ENCODE assay signal across 21 mouse cellular contexts in the genomic region with DNA sequence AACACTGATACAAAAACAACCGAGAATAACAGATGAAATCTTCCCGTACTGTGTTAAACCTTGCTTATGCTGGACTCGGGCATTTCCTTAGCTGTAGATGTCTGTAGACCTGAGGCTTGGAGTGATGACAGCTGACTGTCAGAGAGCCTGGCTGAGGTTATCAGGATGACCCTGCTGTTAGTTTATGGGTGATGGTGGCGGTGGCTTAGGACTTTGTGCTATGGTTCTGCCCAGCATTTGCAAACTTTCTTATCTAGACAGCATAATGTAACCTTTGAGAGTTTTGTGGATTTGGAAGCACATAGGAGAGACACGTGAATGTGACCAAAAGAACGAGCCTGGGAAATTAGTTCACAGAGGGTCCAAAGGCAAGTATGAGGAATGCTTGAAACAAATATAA.
A peak's percentile ranks its signal among the peaks of the same experiment; 100 is the strongest.
DNase-seq lines count a peak whose midpoint lies in the region; ATAC-seq lines count a peak whose summit lies in the region.
"Had no signal": no experiment of that assay in that cellular context is flagged by ENCODE, and none has a peak within 500 bp of the region (broad histone marks: within the 10 kb centered on the region; RNA-seq: fewer than 3 reads in every experiment).

No protein-coding gene starts in this region.

- no peaks in the 10 kb centered on the region for H3K36me3 ChIP-seq in embryonic facial prominence, embryonic 13.5 days
- H3K36me3 ChIP-seq in embryonic facial prominence, embryonic 10.5 days (replicated peaks), result no peaks in the 10 kb centered on the region
- H3K36me3 ChIP-seq in limb, embryonic 12.5 days, result no peaks in the 10 kb centered on the region
- H3K36me3 ChIP-seq in limb, embryonic 10.5 days, result no peaks in the 10 kb centered on the region
- no peaks in the 10 kb centered on the region for H3K36me3 ChIP-seq in liver, embryonic 13.5 days

- no peak for DNase-seq in embryonic facial prominence, embryonic 10.5 days (ENCODE audit: low spot score)
- DNase-seq in limb, embryonic 10.5 days (ENCODE audit: low spot score), result no peak
- DNase-seq in liver, embryonic 13.5 days, result no peak
- DNase-seq in cerebellum, postnatal 25 days, result no peak
- DNase-seq in thymus, postnatal 36 days, result no peak
- no peak for DNase-seq in kidney, adult 18-20 months
- DNase-seq: adrenal gland, adult 8-10 months; cerebellum, adult 9-10 months; forebrain, postnatal 0 days; gastrocnemius, postnatal 36 days; kidney, postnatal 4 days; layer of hippocampus, adult 9-11 months; lung, embryonic 14.5 days; lung, postnatal 4 days; right cerebral cortex, postnatal 25 days; thymus, postnatal 14 days had no signal

- H3K4me2 ChIP-seq in embryonic facial prominence, embryonic 13.5 days, result no peak overlapping the region
- no peak overlapping the region for H3K4me2 ChIP-seq in limb, embryonic 12.5 days
- H3K4me2 ChIP-seq in liver, embryonic 13.5 days, result no peak overlapping the region
- H3K4me2 ChIP-seq: heart, embryonic 11.5 days; lung, embryonic 14.5 days had no signal

- no peak overlapping the region for H3K4me3 ChIP-seq in embryonic facial prominence, embryonic 13.5 days
- no peak overlapping the region for H3K4me3 ChIP-seq in embryonic facial prominence, embryonic 10.5 days
- H3K4me3 ChIP-seq in limb, embryonic 12.5 days (replicated peaks), result no peak overlapping the region
- H3K4me3 ChIP-seq in limb, embryonic 10.5 days, result no peak overlapping the region
- no peak overlapping the region for H3K4me3 ChIP-seq in liver, embryonic 13.5 days (replicated peaks)
- H3K4me3 ChIP-seq: left cerebral cortex, adult 2 months had no signal

- H3K9ac ChIP-seq in embryonic facial prominence, embryonic 13.5 days, result no peak overlapping the region
- no peak overlapping the region for H3K9ac ChIP-seq in limb, embryonic 12.5 days (replicated peaks)
- no peak overlapping the region for H3K9ac ChIP-seq in liver, embryonic 13.5 days
- H3K9ac ChIP-seq: forebrain, postnatal 0 days; lung, embryonic 14.5 days had no signal

- 80% methylated on average over 6 of the region's 6 CpGs for WGBS in embryonic facial prominence, embryonic 13.5 days
- 75% methylated on average over 6 of the region's 6 CpGs for WGBS in embryonic facial prominence, embryonic 10.5 days
- WGBS in limb, embryonic 12.5 days, result 79% methylated on average over 6 of the region's 6 CpGs
- 78% methylated on average over 6 of the region's 6 CpGs for WGBS in limb, embryonic 10.5 days
- WGBS in liver, embryonic 13.5 days (ENCODE audit: insufficient replicate concordance), result 48% methylated on average over 6 of the region's 6 CpGs

- peak overlapping the region; percentile 23; the same call in 1 of the 2 replicates for H3K27ac ChIP-seq in embryonic facial prominence, embryonic 13.5 days
- no peak overlapping the region for H3K27ac ChIP-seq in embryonic facial prominence, embryonic 10.5 days (replicated peaks)
- H3K27ac ChIP-seq in limb, embryonic 12.5 days, result peak overlapping the region; percentile 90; the same call in 1 of the 2 replicates
- no peak overlapping the region for H3K27ac ChIP-seq in limb, embryonic 10.5 days
- H3K27ac ChIP-seq in liver, embryonic 13.5 days, result peak overlapping the region; percentile 66
- H3K27ac ChIP-seq: left cerebral cortex, adult 2 months had no signal

- H3K4me1 ChIP-seq in embryonic facial prominence, embryonic 13.5 days, result peaks cover 17% of the 10 kb centered on the region
- peaks cover 15% of the 10 kb centered on the region for H3K4me1 ChIP-seq in embryonic facial prominence, embryonic 10.5 days
- H3K4me1 ChIP-seq in limb, embryonic 12.5 days (replicated peaks), result peaks cover 36% of the 10 kb centered on the region
- H3K4me1 ChIP-seq in limb, embryonic 10.5 days, result peaks cover 20% of the 10 kb centered on the region
- peaks cover 18% of the 10 kb centered on the region for H3K4me1 ChIP-seq in liver, embryonic 13.5 days (replicated peaks)

- H3K9me3 ChIP-seq in embryonic facial prominence, embryonic 13.5 days, result no peaks in the 10 kb centered on the region
- H3K9me3 ChIP-seq in embryonic facial prominence, embryonic 10.5 days, result no peaks in the 10 kb centered on the region
- H3K9me3 ChIP-seq in limb, embryonic 12.5 days, result no peaks in the 10 kb centered on the region
- no peaks in the 10 kb centered on the region for H3K9me3 ChIP-seq in limb, embryonic 10.5 days (replicated peaks)
- H3K9me3 ChIP-seq in liver, embryonic 13.5 days (replicated peaks), result no peaks in the 10 kb centered on the region

- no peak for ATAC-seq in embryonic facial prominence, embryonic 13.5 days (ENCODE audit: insufficient number of reproducible peaks, insufficient read depth, low FRiP score, low TSS enrichment, low read depth)
- no peak for ATAC-seq in limb, embryonic 12.5 days (ENCODE audit: insufficient number of reproducible peaks, insufficient read depth, low FRiP score, low TSS enrichment, low read depth)
- ATAC-seq in liver, embryonic 13.5 days (ENCODE audit: low read depth), result peak; percentile 85
- ATAC-seq: forebrain, postnatal 0 days; midbrain, embryonic 16.5 days had no signal

- no peaks in the 10 kb centered on the region for H3K27me3 ChIP-seq in embryonic facial prominence, embryonic 13.5 days
- H3K27me3 ChIP-seq in embryonic facial prominence, embryonic 10.5 days (replicated peaks; ENCODE audit: low read depth, poor library complexity, severe bottlenecking), result peaks cover 13% of the 10 kb centered on the region
- no peaks in the 10 kb centered on the region for H3K27me3 ChIP-seq in limb, embryonic 12.5 days
- H3K27me3 ChIP-seq in limb, embryonic 10.5 days (ENCODE audit: low read depth, poor library complexity, severe bottlenecking), result no peaks in the 10 kb centered on the region
- H3K27me3 ChIP-seq in liver, embryonic 13.5 days, result no peaks in the 10 kb centered on the region

Comparison
In these comparisons a context has a peak if more than half of its experiments do, and no peak if none do; other contexts are left out.
1. H3K27ac ChIP-seq: peak in embryonic facial prominence, embryonic 13.5 days (single experiment), limb, embryonic 12.5 days (single experiment) and liver, embryonic 13.5 days (single experiment); none in embryonic facial prominence, embryonic 10.5 days (single experiment) and limb, embryonic 10.5 days (single experiment).